Mouse (Mus musculus) kidney, adult 11 months (tissue): Measurements from ENCODE around the gene Bcat2.

Source experiments
- DNase-seq: peaks from one replicate; pipeline ENCODE4 v3.0.0; 2022

Bcat2 gene

DNA sequence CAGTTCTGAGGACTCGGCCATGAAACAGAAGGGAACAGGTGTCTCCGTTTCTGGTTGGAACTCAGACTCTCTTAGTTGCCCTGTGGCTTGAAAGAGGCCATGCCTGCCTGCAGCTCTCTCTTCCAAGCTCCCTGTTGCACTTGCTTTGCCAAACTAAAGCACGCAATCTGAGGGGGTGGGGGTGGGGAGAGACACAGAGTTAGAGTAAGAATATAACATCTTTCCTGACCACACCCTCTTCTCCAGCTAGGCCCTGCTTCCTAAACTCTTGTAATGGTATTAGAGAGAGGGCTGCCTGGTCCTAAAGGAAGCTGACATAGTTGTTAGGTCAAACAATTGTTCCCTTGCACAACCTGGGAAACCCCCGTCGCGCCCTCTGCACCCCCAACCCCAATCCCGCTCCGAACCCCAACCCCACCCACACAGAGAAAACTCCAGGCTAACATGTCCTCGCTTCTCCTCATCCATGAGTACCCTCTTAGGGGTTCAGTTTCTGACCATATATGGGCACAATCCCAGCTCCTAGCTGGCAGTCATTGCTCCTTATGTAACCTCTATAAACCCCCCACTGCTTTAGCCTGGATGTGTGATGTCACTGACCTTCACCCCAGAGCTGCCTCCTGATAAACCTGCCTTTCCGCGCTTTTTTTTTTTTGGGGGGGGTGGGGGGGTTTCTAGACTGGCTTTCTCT lies 19.0 kb upstream of the Bcat2 start:
- no peak for DNase-seq

DNA sequence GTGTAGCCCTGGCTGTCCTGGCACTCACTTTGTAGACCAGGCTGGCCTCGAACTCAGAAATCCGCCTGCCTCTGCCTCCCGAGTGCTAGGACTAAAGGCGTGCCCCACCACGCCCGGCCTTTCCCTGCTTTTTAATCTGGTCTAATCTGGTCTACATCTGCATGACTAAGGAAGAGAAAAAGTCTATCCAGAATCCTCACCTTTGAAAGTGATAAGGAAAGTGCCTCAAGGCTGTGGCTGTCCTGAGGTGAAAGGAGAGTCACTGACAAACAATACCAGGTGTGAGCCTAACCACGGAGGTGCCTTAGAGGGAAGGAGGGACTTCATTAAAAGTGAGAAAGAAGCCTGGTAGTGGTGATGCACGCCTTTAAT lies 18.5 kb upstream of the Bcat2 start:
- no peak for DNase-seq

DNA sequence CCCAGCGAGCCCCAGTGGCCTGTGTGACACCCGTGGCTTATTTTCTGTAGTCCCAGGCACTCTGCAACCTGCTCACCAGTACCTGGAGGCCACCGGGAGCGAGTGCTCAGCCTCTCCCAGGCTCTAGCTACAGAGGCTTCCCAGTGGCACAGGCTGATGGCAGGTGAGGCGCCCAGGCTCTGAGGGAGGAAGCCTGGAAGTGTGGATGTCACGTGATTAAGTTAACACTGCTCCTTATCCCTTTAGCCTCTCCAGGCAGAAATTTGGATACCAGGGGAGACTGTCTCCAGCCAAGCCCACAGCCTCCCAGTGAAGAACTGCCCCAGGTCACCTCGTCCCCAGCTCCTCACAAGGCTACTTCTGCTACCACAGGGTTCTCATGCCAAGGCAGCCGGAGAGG lies 16.4 kb upstream of the Bcat2 start:
- no peak for DNase-seq

DNA sequence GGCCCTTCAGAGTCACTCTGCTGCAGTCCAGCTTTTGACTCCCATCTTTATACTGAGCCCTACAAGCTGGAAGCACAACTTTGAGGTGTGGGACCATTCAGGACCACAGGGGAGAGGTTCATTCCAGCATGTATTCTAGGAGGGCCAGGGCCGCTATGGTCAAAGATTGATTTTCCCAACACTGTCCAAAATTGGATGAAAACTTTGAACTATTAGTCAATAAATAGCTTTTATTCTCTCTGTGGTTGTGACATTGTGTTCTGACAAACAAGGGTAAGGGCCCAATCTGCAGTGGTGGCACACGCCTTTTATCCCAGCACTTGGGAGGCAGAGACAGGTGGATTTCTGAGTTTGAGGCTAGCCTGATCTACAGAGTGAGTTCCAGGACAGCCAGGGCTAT lies 16.0 kb upstream of the Bcat2 start:
- no peak for DNase-seq

DNA sequence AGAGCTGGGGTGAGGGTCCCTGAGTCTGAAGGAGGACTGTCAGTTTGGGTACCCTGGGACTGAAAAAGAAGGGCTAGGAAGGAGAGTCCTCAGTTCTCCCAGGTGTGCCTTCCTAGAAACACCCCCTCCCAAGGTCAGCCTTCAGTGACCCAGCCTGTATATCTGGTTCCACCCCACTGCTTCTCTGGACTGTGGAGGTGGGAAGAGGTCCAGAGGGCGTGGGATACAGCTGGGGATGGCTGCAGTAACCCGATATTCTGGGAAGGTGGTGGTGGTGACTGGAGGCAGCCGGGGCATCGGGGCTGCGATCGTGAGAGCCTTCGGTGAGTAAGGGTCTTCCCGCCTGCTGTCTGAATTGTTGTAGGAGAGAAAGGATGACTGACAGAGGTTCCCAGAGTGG lies 15.2 kb upstream of the Bcat2 start, which contains the start of gene Hsd17b14:
Gene Hsd17b14, plus strand, starts transcription at position 150 of the 400 bp plus-strand sequence.
- DNase-seq, result peak; percentile 27

DNA sequence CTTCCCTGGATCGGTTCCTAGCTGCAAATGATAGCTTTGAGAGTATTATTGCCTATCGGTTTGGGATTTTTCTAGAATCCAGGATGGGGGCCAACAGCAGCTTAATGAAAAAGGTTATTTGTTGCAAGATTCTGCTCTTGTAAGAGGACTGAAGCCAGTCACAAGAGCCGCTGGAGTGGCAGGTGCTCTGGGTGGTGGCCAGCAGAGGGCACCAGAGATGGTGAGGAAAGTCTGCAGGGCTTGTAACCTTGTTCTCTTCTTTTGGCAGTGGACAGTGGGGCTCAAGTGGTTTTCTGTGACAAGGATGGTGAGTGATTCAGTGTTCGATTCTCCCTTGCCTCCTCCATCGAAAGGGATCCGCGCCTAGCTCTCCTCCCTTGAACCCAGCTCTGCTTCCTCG lies 14.2 kb upstream of the Bcat2 start:
- peak; percentile 78 for DNase-seq

DNA sequence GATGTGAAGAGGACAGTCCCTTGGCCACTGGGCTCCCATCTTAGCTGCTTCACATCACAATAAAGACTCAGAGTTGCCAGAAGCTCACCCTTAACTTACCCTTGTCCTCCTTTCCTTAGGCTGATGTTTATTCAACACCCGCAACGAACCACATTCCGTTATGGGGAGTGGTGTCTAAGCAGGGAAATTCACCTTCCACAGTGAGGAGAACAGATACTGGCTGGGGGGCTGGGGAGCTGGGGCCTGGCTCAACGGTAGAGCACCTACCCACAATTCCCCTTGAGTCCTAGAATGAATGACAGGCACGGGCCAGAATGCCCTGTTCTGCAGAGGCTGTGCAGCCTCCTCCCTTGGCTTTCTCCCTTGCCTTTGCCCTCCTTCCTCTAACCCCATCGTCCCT lies 11.0 kb upstream of the Bcat2 start:
- DNase-seq, result peak; percentile 65

DNA sequence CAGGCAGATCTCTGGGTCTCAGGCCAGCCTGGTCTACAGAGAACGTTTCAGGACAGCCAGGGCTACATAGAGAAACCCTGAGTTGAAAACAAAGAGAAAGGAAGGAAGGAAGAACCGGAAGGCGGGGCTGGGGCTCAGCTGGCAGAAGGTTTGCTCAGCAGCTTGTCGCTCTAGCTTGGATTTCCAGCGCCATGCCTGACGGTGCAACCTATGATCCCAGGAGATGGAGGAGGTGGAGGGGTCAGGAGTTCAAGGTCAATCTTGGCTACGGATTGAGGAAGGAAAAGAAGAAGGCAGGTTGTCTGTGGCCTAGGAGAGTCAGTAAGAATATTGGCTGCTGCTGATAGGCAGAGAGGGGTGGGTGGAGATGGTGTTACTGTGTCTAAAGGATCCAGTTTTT lies 9.7 kb upstream of the Bcat2 start:
- DNase-seq, result no peak

DNA sequence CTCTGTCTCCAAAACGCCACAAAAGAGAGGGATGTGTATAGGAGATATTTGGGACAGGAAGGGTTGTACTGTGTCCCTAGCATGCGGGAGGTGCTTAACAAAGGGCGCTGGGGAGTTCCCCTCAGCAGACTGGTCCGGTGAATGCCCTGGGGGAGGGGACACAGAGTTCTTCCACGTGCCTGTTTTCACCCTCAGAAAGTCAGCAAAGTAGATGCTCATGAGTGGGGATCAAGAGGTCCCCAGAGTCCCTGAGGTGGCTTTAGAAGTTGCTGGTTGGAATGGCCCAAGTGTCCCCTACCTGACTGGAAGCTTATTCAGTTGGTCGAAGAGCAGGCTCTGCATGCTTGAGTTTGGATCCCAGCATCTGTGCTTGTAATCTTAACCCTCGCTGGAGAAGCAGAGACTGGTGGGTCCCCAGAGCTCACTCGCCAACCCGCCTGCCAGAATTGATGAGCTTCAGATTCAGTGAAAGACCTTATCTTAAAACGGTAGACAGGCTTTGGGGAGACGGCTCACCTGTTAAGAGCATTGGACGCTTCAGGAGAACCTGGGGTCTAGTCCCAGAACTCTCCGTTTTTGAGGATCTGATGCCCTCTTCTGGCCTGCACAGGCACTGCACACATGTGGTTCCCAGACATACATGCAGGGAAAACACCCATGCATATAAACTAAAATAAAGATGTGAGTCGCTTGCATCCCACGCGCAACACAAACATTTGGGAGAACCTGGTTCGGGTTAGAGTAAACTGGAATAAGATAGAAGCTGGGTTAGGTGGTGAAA lies 8.9 kb upstream of the Bcat2 start:
- peak; percentile 71 for DNase-seq

DNA sequence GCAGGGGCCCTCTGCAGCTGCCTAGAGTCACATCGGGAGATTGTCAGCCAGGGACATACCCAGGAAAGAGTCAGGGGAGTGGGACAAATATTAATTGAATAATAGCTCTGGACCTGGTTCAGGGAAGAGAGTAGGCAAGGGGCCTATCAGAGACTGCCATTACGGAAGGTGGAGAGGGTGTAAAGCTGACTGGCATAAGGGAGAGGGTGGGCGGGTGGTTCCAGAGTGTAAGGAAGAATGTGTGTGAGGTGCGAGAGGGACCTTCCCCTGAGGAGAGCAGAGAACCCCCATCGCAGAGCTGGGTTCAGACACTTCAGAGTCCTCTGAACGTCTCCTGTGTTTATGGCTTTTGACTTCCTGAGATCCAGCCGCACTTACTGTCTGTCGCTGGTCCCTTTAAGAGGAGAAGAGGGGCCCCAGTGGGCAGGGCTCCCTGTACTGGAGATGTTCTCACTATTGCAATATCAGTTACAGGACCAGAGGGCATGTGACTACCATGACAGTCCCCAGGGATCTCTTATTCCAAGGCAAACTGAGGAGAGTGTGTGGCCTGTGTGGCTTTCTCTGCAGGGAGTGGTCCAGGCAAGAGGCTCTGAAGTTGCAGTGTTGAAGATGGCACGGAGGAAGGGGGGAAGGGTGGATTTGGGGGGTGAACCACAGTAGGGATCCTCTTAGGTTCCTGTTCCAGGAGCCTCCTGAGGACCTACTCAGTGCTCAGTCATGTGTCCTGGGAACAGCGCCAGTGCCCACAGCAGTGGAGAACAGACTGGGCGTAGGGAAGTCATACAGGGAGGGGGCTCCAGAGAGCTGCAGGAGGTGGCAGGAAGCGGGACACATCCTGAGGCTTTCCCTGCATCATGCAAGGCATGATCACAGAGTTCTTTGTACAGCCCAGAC lies 8.1 kb upstream of the Bcat2 start:
- DNase-seq, result no peak

DNA sequence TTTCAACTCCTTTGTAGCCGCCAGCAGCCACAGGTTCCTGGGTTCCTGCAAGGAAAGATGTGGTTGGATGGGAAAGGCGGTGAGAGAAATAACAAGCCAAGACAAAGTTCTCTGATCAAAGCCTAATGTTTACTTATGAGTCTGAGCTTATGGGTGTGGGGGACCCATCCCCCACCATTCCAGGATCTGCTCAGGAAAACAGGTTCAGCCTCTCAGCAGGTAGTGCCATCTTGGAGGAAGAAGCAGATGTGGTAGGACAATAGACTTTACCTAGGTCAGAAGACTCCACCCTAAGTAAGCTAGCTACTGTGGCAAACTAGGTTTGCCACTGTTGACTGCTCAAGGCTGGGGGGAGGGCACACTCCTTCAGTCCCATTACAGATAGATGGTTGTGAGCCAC lies 5.1 kb upstream of the Bcat2 start:
- DNase-seq, result no peak

DNA sequence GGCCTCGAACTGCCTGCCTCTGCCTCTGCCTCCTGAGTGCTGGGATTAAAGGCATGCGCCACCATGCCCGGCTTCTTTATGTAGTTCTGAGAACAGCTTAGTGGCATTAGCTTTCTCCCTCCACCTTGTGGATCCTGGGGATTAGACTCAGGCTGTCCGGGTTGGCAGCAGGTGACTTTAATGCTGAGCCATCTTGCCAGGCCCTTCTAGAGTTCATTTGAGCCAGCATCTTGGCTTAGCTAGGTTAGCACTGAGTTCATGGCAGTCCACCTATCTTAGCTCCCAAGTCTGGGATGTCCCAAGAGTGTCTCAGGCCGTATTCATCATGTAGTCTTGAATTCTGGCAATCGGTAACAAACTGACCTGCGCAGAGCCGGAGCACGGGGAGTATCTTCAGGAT lies 4.5 kb upstream of the Bcat2 start:
- DNase-seq, result no peak

DNA sequence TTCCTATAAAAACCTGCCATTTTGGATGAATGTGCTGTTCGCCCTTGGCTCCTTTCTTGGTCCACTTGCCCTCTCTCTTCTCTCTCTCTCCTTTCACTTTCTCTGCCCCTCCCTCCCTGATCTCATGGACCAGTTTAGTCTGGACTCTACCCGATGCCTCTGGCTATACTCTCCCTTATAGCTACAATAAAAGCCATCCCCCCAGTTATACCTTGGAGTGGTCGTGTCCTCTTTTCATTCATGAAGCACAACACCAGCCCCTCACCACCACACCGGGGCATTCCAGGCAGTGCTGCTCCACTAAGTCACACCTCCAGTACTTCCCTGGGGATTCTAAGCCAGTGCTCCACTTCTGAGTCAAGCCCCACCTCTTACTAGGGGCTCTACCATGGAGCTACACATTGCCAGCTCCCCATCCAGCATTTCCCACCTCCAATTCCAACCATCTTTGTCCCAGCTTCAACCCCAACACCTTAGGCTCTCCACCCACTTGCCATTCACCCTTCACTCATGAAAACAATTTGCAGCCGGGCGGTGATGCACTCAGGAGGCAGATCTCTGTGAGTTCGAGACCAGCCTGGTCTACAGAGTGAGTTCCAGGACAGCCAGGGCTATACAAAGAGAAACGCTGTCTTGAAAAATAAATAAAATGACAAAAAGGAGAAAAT lies 2.7 kb upstream of the Bcat2 start:
- peak; percentile 25 for DNase-seq

DNA sequence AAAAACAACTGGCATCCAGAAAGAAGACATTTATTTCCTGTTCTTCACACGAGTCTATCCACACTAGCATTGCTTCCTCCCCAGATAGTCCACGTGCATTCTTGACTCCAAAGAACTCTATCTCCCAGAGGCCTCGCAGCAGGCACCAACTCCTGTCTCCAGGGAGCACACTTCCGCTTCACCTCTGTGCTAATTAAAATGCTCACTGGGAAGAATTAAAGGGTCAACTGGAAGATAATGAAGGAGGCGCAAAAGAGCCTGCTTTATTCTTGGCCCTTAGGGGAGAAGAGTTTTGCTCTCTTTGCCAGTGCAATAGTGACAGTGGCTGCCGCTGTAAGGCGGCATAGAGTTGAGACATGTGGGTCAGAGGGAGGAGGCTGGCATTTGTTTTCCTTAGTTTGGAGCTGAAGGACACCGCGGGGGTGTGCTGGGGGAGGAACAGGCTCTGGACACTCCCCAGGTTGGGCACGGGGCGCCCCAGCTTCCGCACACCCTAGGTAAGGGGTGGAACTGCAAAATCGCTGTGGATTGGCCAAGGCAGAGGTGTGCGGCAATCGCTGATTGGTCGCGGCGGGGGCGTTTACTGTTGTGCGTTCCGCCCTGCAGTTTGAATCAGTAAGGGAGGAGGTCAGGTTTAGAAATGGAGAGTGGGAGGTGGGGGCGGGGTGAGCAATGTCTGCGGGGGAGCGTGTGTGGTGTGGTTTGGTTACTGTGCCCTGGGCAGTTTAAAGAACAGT lies 2.0 kb upstream of the Bcat2 start:
- peak; percentile 98 for DNase-seq

DNA sequence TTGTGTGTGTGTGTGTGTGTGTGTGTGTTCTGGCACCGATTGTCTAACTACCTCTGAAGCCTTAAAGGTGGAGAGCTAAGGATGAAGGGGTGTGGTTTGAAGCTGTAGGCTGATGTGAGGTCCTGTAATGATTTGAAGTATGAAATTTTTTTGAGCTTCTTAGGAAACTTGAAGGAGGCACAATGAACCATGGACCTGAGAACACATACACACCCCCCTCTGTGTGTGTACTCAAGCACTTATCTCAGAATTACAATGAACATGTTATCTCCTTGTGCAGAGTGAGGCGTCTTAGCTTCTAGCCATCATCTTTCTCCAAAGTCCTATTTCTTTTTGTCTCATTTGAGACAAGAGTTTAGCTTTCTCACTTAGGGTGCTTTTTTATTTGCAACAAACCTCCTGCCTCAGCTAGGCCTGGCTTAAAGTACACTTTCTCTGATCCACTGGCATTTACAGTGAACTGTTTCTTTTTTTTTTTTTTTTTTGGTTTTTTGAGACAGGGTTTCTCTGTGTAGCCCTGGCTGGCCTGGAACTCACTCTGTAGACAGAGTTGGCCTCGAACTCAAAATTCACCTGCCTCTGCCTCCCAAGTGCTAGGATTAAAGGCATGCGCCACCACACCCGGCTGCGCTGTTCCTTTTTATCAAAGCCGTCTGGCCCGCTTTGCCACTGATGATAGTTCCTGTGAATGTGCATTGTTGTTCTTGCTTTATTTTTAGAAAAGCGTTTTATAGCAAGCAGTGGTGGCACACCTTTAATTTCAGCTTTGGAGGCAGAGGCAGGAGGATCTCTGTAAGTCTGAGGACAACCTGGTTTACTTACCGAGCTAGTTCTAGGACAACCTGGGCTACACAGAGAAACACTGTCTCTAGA lies 1.1 kb upstream of the Bcat2 start:
- no peak for DNase-seq

DNA sequence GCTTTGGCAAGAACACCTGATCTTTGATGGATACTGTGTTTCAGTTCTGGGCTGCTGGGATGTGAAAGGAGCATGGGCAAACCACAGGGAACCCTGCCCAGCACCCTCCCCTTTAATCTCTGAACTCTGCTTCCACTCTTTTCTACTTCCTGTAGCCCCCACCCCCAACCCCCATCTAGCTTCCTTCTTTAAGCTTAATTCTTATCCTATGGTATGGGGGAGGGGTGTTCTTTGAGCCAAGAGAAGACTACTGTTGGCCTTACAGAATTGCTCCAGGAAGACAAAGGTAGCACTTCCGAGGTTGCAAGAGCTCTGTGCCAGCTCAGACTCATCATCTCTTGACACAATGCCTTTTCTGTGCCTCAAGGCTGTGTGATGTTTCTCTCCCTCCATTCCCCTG lies 2.0 kb downstream of the Bcat2 start:
- DNase-seq, result no peak

DNA sequence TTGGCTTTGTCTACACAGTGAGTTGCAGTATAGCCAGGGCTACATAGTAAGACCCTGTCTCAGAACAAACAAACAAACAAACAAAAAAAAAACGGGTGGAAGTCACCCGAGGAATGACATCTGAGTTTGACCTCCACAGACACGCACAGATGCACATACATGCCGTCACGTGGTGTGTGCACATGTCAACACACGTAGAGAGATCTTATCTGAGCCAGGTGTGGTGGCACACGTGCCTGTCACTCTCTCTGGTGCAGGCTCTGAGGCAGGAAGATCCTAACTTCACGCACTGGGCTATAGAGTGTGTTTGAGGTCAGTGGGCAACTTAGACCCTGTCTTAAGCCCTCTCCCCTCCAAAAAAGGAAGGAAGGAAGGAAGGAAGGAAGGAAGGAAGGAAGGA lies 4.0 kb downstream of the Bcat2 start:
- peak; percentile 66 for DNase-seq

DNA sequence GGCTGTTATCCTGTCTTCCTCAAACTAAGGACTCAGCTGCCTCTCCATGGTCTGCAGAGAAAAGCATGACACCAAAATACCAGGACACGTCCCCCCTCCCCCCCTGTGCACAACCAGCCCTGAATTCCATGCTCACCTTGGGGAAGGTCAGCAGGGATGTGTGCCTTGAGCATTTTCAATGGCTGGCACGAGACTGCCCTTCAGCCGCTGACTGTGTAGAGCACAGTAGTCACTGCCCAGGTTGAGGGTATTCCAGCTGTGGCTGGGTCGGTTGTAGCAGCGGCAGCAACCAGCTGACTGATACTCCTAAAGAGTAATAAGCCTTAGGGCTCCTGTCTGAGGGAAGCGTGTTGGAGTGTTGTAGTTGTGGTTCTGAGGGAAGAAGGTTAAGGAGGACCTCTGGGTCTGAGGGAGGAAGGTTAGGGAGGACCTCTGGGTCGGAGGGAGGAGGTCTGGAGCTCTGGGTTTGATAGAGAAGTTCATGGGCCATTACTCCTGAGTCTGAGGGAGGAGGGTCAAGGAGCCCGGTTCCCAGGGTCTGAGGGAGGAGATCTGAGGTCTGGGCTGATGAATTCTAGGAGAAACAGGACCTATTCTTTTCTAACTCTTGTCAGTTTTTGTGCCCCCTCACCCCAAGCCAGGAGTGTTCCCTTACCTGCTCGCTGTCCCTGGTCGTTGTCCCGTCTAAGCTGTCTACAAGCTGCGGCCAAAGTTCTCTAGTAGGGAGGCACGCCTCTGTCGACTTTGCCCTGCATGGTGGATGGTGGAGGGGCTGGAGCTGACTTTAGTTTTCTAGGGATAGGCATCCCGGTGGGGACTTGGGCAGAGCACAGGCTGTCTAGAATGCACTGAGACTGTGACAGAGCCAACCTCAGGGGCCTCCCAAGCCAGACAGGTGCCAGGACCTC lies 4.8 kb downstream of the Bcat2 start:
- peak; percentile 82 for DNase-seq

DNA sequence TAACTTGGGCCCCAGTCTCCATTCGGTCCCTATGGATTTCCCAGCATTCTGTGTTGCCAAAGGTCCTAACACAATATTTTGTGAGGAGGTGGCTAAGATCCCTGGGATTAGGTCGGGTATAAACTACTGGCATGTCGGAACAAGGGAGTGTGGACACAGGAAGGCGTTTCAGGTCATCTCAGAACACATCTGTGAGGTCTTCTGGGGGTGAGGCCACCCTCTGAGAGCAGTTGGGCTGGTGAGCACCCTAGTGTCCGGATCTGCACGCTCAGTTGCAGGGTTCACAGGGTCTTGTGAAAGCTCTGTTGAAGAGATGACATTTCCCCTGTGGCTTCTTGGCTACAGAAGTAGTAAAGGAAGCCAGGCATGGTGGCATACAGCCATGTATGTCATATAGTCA lies 16.0 kb downstream of the Bcat2 start:
- DNase-seq, result no peak
